Mouse (Mus musculus) B cell, adult 2 months (primary cell): ENCODE results near the gene Chst3.
"Not testable (repeated sequence)": the region's sequence is repeated elsewhere in the genome, so short reads cannot be mapped to it uniquely, and the experiment has no call there.

Experiments
- DNase-seq, 2 experiments: peaks; one replicate each; pipeline ENCODE4 v3.0.0; 2022

Gene Chst3

GRCm38 (mm10) chr10:60156016-60156415 lies 63.0 kb downstream of the Chst3 start:
- no peak for DNase-seq

GRCm38 (mm10) chr10:60151107-60151663 lies 67.9 kb downstream of the Chst3 start:
- DNase-seq: peak in 1 of 2 experiments; percentile 25

DNA sequence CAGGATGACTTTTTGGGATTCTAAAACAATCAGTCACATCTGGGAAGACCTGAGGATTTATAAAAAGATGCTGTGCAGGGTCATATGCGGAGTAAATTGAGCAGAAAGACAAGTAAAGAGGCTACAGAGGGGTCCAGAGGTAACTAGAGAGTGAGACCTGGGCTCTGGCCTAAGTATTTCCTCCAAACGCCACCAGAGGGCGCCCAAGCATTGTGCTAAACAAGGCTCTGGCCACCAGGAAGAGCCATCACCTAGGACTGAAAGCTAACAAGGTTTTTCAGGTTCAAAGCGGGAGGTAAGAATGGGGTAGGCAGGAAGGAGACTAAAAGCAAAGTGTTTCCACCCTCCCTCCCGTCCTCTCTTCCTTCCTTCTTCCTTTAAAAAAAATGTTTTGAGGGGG lies 71.0 kb downstream of the Chst3 start:
- peak; percentile 93 for DNase-seq

GRCm38 (mm10) chr10:60147510-60148047 lies 71.5 kb downstream of the Chst3 start:
- not testable (repeated sequence) for DNase-seq

DNA sequence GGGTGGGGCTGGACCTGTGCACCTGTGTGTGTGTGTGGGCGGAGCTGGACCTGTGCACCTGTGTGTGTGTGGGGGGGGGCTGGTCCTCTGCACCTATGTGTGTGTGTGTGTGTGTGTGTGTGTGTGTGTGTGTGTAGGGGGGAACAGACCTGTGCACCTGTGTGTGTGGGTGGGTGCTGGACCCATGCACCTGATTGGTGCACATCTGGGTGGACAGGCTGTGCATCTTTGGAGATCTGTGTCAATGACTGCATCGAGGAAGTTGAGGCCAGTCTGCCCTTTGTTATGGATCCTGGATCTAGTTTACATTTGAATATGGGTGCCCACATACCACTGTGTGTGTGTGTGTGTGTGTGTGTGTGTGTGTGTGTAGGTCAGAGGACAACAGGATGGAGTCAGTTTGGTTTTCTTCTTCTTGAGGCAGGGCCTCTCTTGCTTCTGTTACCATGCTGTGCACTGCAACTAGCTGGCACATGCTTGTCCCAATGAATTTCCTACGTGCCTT lies 77.4 kb downstream of the Chst3 start:
- no peak for DNase-seq

- DNase-seq: no peak
Measured at GRCm38 (mm10) chr10:60140751-60141150, 78.3 kb downstream of the Chst3 start.

GRCm38 (mm10) chr10:60138680-60139079 lies 80.4 kb downstream of the Chst3 start:
- no peak for DNase-seq

- DNase-seq: no peak
Measured at GRCm38 (mm10) chr10:60136935-60137334, 82.1 kb downstream of the Chst3 start.

- not testable (repeated sequence) for DNase-seq
Measured at GRCm38 (mm10) chr10:60136010-60136409, 83.0 kb downstream of the Chst3 start.

- no peak for DNase-seq
Measured at GRCm38 (mm10) chr10:60134201-60134600, 84.9 kb downstream of the Chst3 start.

- no peak for DNase-seq
Measured at GRCm38 (mm10) chr10:60133501-60133900, 85.6 kb downstream of the Chst3 start.
